Mouse (Mus musculus) CD4-positive, CD25-positive, alpha-beta regulatory T cell, adult 4 months (primary cell): ENCODE measurements around the gene Atp6v1a. TPM values are rescaled to one million over a fixed set of nuclear protein-coding genes. Genes with fewer than 3 reads are reported as not detected.

ENCODE experiments used
- ATAC-seq: one replicate; pipeline ENCODE4 v1.8.0; 2017
- polyA plus RNA-seq, 2 experiments: library from polyadenylated mRNA; unstranded; fragments of 100-300 nt; shearing (Covaris generic); gene quantifications; one replicate each; pipeline ENCODE4 v1.2.1; 2017

Atp6v1a gene
- polyA plus RNA-seq, 2 experiments from 2014 or later = 33.4 to 41.1 TPM

GRCm38 (mm10) chr16:44138377-44138978 is 1.0 kb downstream of the Atp6v1a start:
- ATAC-seq = no peak

DNA sequence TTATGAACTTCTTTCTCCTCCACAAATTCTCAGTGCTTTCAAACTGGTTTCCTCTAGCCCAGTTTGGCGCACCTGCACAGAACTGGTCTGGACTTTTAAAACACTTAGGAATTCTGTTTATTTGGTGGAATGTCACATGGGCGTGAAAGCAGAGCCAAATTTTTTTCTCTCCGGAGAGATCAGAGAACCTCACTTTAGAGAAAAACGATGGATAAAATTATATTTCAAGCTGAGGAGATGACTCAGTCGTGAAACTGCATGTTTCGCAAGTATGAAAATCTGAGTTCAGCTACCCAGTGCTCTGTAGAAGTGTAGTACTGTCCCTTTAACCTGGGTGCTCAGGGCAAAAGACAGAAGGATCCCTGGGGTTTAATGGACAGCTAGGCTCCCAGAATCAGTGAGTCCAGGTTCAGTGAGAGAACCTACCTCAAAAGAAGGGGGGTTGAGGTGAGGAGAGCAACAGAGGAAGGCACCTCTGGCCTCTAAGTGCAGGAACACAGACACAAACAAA is 2.9 kb downstream of the Atp6v1a start:
- ATAC-seq = no peak

DNA sequence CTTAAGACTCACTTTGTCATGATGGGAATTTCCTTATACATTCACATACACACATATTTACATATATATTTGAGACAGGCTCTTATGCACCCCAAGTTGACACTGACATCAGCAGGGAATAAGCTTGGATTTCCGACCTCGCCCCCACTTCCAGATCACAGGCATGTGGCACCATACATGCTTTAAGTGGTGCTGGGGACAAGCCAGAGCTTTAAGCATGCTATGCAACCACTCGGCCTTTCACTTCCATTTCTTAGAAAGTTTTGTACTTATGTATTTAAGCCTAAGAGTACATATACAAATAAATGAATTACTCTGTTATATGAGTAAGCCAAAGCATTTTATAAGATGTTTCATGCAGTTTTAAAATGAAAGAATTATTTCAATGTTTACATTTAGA is 6.3 kb downstream of the Atp6v1a start:
- no peak for ATAC-seq

DNA sequence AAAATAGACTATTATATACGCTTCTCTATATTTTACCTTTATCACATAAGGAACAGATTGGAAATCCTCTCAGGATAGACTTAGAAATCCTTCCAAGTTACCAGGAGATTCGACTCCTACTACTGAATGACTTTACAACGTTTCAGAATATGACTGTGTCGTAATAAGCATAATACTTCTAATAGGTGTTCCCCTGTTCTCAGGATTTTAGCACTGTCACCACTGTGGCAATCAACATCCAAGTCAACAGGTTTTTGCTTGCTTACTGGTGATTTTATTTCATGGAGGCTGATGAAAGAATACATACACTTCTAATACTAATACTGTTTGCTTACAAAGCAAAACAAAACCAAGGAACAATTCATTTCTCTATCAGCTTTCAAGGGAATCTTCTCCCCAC is 7.2 kb downstream of the Atp6v1a start:
- no peak for ATAC-seq

DNA sequence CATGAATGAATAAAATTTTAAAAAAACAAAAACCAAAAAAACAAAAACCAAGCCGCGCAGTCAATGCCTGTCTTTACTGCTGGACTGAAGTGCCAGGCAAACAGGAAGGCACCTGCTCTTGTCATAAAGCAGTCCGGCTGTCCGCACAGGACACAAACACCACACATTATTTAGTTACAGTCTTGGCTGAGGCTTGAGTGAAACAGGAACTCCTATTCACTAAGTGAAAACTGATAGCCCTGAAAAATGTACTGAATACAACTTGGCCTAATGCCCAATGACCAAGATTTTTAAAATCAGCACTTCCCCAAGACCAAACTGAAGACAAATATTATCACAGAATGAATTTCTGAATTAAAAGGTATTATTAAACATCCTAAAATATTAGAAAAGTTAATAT is 13.1 kb downstream of the Atp6v1a start:
- ATAC-seq = no peak

DNA sequence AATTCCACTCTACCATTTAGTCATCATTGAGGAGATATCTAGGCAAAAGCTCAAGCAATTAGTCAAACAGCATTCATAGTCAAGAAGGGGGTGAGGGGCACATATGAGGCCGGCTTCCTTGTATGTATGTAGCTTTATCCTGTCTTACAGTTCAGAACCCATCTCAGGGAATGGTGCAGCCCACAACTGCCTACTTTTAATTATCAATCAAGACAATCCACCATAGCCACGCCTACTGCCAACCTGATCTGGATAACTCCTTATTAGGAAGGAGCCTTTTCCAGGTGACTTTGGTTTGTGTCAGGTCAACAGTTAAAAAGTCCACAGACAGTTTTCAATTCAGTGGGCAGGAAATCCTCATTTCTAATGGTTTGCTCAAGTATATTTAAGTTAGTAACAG is 14.1 kb downstream of the Atp6v1a start:
- no peak for ATAC-seq

- ATAC-seq = no peak
These were observed 14.8 kb downstream of the Atp6v1a start for GRCm38 (mm10) chr16:44124713-44125112.

GRCm38 (mm10) chr16:44123786-44124185 is 15.7 kb downstream of the Atp6v1a start:
- no peak for ATAC-seq

- no peak for ATAC-seq
These were observed 16.4 kb downstream of the Atp6v1a start for GRCm38 (mm10) chr16:44122982-44123725.

GRCm38 (mm10) chr16:44122574-44122973 is 16.9 kb downstream of the Atp6v1a start:
- ATAC-seq = no peak

GRCm38 (mm10) chr16:44122122-44122521 is 17.4 kb downstream of the Atp6v1a start:
- ATAC-seq = no peak

- ATAC-seq = no peak
These were observed 19.6 kb downstream of the Atp6v1a start for GRCm38 (mm10) chr16:44119753-44120501.

GRCm38 (mm10) chr16:44109002-44109401 is 30.5 kb downstream of the Atp6v1a start:
- no peak for ATAC-seq

GRCm38 (mm10) chr16:44105211-44105610 is 34.3 kb downstream of the Atp6v1a start:
- no peak for ATAC-seq

DNA sequence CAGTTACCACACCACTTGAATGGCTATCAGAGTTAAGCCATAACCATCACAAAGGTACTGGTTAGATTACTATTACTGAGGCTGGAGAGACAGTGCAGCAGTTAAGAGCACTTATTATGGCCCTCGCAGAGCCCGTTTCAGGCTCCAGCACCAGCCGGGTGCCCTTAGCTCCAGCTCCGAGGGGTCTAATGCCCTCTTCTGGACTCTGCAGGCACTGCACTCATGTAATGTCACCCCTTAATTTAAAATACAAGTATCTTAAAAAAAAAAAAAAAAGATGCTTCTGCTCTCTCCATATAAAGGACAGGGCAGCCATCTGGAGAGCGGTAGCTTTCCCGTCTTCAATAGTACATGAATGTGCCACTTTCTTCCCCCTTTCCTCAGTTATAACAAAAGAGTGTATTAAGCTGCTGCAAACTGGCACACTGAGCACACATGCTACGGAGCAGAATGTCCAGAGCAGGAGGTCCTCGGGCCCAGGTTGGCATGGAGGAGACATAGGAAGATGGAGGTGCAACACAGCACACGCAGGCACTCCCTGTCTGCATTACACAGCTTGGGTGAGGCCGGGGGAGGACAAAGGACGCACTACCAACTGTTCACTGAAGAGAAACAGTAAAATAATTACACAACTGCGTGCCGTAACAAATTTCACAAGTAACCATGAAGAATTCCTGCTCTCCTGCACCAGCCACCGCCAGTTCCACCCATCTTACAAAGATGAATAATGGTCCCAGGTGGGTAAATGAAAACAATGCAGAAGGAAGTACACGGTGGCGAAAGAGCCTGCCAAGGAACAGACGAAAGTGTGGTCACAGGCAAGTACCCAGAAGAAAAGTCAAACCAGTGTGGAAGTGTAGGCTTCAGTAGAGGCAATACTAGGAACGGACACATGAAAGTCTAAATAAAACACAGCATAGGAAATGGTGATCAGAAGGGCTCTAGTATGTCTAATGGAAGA is 35.4 kb downstream of the Atp6v1a start:
- ATAC-seq = no peak

DNA sequence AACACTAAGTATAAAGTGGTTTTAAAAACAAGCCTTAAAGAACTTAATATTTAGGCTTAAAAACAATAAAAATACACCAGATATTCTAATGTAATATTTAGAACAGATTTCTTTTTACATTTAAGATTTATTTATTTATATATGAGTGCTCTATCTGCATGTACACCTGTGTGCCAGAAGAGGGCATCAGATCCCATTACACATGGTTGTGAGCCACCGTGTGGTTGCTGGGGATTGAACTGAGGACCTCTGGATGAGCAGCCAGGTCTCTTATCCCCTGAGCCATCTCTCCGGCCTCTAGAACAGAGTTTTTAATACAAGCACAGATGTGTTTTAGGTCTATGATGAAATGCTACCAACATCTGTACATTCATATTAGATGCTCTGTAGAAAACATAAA is 36.6 kb downstream of the Atp6v1a start:
- no peak for ATAC-seq

GRCm38 (mm10) chr16:44101181-44101710 is 38.3 kb downstream of the Atp6v1a start:
- no peak for ATAC-seq

- no peak for ATAC-seq
These were observed 40.1 kb downstream of the Atp6v1a start for GRCm38 (mm10) chr16:44099377-44099776.

DNA sequence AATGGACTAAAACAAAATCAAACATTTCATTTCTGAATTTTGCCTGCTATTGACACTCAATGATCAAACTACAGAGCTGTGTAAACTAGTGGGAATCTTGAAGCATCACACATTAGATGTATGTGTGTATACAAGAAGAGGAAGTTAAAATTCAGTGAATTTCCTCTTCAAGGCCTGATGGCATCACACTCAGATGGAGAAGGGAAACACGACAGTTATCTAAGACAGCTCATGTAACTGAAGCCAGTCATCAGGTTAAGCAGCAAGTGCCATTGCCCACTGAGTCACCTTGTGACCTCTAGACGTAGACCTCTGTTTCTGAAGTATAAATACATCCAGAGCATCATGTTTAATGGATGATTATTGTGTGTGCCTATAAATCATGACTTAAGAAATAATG is 51.9 kb downstream of the Atp6v1a start:
- ATAC-seq = no peak

GRCm38 (mm10) chr16:44063025-44063894 is 76.2 kb downstream of the Atp6v1a start, which contains the start of gene Gramd1c:
Gramd1c (minus strand) TSS chr16:44063345.
- peak; percentile 78 for ATAC-seq

- no peak for ATAC-seq
These were observed 78.2 kb downstream of the Atp6v1a start for GRCm38 (mm10) chr16:44061341-44061740.
